Mouse (Mus musculus): ENCODE data around the gene Ephb3. TPM values are rescaled to one million over a fixed set of nuclear protein-coding genes. Genes with fewer than 3 reads are reported as not detected.

Gene Ephb3
- total RNA-seq, 2 experiments from 2014 or later = 0.83 to 0.99 TPM

DNA sequence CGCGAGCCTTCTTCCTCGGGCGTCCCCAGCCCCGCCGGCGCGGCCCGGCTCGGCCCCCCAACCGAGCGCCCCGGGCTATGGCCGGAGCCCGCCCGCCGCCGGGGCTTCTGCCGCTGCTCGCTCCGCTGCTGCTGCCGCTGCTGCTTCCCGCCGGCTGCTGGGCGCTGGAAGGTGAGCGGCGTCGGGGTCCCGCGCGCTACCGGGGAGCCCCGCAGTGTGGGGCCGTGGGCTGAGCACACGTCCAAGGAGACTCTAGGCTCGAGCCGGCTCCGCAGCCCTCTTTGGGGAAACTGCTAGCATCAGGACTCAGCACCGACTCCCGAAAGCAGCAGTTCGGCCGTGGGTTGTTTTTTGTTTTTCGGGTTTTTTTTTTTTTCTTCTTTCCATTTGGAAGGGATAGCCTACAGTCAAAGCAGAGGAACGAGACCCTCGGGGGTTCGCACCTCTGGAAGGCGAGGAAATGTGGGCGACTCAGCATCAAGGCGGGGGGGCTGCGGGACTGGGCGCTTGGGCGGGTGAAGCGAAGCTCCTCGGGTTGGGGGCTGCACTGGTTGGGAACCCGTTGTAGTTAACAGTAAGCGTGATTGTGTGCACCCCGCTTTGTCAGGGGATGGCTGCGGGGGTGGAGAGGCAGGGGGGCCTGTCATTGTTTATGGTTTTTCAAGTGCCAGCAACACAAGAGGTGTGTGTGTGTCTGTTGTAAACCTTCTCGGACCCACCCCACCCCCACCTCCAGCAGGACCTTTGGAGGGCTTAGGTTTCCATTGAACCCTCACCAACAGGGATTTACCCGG, 735 bp downstream of the Ephb3 start:
- DNase-seq (ENCODE audit: low spot score in 2 of 2) = no peak

GRCm38 (mm10) chr16:21208001-21208565, 3.5 kb downstream of the Ephb3 start:
- no peak for DNase-seq (ENCODE audit: low spot score in 2 of 2)

DNA sequence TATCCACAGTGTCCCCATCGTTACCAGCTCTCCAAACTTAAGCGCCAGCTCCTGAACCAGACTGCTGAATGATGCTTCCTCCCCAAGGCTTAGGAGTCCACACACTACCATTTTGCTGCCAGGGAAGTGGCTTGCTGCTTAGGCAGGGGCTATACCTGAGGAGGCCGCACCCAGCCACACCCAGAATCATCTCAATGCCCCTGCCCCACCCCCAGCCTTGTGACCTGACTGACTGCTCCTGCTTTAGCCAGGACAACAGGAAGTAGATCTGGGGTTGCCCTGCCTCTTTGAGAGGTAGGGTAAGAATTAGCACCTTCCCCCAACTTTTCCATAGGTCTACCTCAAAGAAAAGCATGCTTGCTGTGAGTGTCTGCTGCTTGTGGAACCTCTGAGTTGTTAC, 4.7 kb downstream of the Ephb3 start:
- DNase-seq (ENCODE audit: low spot score in 2 of 2) = no peak

DNA sequence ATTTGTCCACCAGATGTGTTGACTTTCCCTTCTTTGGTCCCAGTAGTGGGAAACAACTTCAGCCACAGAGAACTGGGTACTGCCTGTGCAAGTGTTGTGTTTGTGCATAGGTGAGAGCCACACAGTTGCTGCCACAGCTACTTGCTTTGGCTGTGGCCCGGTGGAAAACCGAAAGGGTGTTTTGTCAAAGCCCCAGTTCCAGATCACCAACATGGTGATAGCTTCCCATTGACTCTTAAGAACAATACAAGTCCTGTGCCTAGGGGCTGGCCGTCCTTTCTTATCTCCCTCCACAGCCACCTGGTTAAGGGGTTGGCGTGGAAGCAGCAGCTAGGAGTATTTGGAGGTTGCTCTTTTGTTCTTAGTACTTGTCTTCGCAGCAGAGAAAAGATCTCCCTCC, 5.6 kb downstream of the Ephb3 start:
- DNase-seq (ENCODE audit: low spot score in 2 of 2) = no peak

GRCm38 (mm10) chr16:21210667-21211338, 6.2 kb downstream of the Ephb3 start:
- peak; percentile 42 to 47 for DNase-seq (ENCODE audit: low spot score in 2 of 2)

GRCm38 (mm10) chr16:21211501-21211900, 6.9 kb downstream of the Ephb3 start:
- no peak for DNase-seq (ENCODE audit: low spot score in 2 of 2)

GRCm38 (mm10) chr16:21212369-21212768, 7.8 kb downstream of the Ephb3 start:
- no peak for DNase-seq (ENCODE audit: low spot score in 2 of 2)

DNA sequence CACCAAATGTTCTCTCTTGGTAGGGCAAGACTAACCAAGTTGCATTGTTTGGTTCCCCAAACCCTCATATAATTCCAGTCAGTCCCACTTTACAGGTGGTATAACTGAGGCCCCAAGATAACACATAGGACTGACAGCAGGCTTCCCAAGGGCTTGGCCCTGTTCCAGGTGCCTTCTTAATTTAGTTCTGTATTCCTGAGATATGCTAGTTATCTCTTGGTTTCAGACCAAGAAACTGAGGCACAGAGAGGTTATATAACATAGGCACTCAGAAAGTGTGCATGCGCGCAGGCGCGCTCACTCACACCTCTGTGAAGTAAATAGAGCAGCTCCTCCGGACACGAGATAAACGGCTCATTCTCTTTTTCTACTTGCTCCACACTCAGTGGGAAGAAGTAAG, 9.4 kb downstream of the Ephb3 start:
- no peak for DNase-seq (ENCODE audit: low spot score in 2 of 2)

GRCm38 (mm10) chr16:21214803-21215202, 10.2 kb downstream of the Ephb3 start:
- no peak for DNase-seq (ENCODE audit: low spot score in 2 of 2)

DNA sequence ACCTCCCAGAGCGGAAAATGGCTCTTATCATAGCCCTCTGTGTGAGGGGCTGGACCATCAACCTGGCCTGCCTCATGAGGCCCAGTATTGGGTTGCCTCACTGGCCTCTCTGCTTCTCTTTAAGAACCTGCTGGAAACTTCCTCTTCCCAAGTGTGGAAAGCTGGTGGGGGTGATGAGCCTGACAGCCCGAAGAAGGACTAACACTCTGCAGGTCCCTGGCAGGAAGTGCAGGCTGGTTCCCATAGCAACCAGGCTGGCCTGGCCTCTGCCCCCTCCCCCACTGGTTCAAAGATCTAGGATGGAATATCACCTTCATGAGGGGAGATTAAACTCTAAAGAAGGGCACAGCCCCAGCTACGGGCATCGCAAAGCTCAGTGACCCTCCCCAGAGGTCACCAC, 11.5 kb downstream of the Ephb3 start:
- no peak for DNase-seq (ENCODE audit: low spot score in 2 of 2)

GRCm38 (mm10) chr16:21217233-21217632, 12.7 kb downstream of the Ephb3 start:
- DNase-seq (ENCODE audit: low spot score in 2 of 2) = no peak

GRCm38 (mm10) chr16:21219656-21220055, 15.1 kb downstream of the Ephb3 start:
- DNase-seq (ENCODE audit: low spot score in 2 of 2) = no peak

- DNase-seq (ENCODE audit: low spot score in 2 of 2) = no peak
Observed at GRCm38 (mm10) chr16:21223038-21223437, 18.5 kb downstream of the Ephb3 start.

DNA sequence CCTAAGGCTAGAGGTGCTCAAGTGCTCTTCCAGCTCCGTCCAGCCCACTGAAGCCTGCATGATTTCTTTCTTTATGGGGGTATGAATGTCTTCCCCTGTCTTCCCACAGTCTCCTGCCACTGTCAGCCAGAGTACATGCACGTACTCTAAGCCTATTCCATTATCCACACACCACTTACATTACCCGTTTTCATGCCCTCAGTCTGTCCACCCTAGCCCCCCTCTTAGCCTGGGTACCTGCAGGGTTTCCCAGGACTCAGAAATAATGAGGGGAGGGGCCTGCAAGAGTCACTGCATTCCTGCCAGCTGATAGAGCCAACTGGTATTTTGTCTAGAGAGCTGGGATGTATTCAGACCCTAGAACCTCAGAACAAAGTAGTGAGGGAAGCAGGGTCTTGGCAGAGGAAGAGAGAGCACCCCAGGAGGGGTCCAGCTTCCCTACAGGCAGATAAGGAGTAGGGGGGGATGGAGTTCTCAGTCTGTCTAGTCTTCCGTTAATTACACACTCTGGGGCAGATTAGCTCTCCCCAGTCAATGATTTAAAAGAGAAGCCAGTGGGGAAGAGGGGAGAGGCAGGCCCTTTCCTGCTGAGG, 20.2 kb downstream of the Ephb3 start:
- DNase-seq (ENCODE audit: low spot score in 2 of 2) = no peak

GRCm38 (mm10) chr16:21226629-21227028, 22.1 kb downstream of the Ephb3 start:
- DNase-seq (ENCODE audit: low spot score in 2 of 2) = no peak

- DNase-seq (ENCODE audit: low spot score in 2 of 2) = no peak
Observed at GRCm38 (mm10) chr16:21235135-21235534, 30.6 kb downstream of the Ephb3 start.

- no peak for DNase-seq (ENCODE audit: low spot score in 2 of 2)
Observed at GRCm38 (mm10) chr16:21238722-21239121, 34.2 kb downstream of the Ephb3 start.

GRCm38 (mm10) chr16:21240547-21240946, 36.0 kb downstream of the Ephb3 start:
- no peak for DNase-seq (ENCODE audit: low spot score in 2 of 2)

DNA sequence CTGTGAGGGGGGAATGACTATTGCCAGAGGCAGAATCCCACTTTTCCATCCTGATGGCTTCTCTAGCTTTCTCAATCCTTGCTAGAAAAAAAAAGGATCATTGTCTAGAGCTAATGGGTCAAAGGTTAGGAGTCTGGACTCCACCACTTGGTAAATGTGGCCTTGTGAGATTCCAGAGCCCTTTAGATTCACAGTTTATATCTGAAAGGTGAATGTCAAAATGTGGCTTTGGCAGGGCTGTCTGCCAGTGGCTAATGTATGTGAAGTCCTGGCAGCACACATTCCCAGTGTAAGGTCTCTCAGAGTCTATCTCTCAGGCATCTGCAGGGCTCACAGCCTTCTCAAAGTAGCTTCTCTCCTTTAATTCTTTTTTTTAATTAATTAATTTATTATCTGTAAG, 36.5 kb downstream of the Ephb3 start:
- DNase-seq (ENCODE audit: low spot score in 2 of 2) = no peak

DNA sequence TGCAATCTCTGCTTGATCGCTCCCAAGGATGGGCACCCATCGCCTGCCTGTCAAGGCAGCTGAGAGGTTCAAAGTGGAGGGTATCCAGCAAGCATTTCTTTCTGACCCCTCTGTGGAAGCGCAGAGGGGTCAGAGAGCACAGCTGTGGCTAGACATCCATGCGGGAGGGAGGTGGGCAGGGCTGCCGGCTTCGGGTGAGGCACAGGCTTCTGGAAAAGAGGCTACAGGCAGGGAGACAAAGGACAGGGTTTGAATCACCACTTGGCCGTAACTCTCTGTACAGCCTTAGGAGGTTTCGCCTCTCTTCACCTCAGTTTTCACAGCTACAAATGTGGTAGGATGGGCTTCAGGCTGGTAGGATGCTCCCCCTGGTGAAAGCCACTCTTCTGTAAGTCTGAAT, 38.4 kb downstream of the Ephb3 start:
- no peak for DNase-seq (ENCODE audit: low spot score in 2 of 2)

GRCm38 (mm10) chr16:21244803-21245202, 40.2 kb downstream of the Ephb3 start:
- DNase-seq (ENCODE audit: low spot score in 2 of 2) = no peak

DNA sequence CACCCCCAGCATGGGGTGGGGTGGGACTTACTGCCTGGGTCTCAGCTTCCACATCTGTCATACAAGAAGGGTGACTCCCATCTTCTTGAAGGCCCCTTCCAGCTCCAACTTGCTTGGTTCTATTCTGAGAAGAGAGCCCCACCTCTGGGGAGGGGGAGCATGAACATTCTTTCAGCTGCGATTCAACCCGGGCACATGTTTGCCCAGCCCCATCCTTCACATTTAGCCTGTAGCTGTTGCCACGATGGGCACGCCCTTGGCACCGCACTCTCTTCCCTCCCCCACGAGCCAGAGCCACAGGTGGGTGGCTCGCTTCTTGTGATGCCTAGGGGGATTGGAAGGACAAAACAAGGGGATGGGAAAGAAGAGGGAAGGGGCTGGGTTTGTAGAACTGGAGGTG, 40.8 kb downstream of the Ephb3 start:
- DNase-seq (ENCODE audit: low spot score in 2 of 2) = no peak
